Mouse (Mus musculus) erythroblast, embryonic 14.5 days (primary cell): ENCODE measurements around the gene Spata5.

Source experiments
- GATA1 ChIP-seq: IDR thresholded peaks from 2 replicates; pipeline ENCODE4 v1.6.1; 2012; ENCODE audit warnings: low read length, inconsistent platforms, mixed read lengths
- TAL1 ChIP-seq: IDR thresholded peaks from 3 replicates; pipeline ENCODE4 v1.6.1; 2012; ENCODE audit warnings: low read length, inconsistent platforms, mixed read lengths

- no peak for TF ChIP-seq GATA1
- TF ChIP-seq TAL1, result no peak
These were observed 10.7 kb downstream of the Spata5 start for GRCm38 (mm10) chr3:37430359-37430758.
